Mouse (Mus musculus) embryonic facial prominence, embryonic 13.5 days (tissue): ENCODE results near the gene Zfp970. TPM values are rescaled to one million over a fixed set of nuclear protein-coding genes. Genes with fewer than 3 reads are reported as not detected.
"Not testable (repeated sequence)": the region's sequence is repeated elsewhere in the genome, so short reads cannot be mapped to it uniquely, and the experiment has no call there.

Experiments
- ATAC-seq: fragments of 200-750 bp; cut with Nextera tagmentation; 2 replicates; pipeline ENCODE4 v1.8.0; 2017; ENCODE audit warnings: low read depth; ENCODE audit not compliant: insufficient number of reproducible peaks, insufficient read depth, low FRiP score, low TSS enrichment
- H3K27ac ChIP-seq: fragments of 300-500 bp; sonication (generic); 2 replicates; pipeline ENCODE4 v1.5.1; 2015; ENCODE audit warnings: moderate library complexity, mild to moderate bottlenecking, inconsistent platforms
- H3K27me3 ChIP-seq: fragments of 300-500 bp; sonication (generic); 2 replicates; pipeline ENCODE4 v1.6.1; 2015; ENCODE audit warnings: mild to moderate bottlenecking, inconsistent platforms
- H3K36me3 ChIP-seq: fragments of 300-500 bp; sonication (generic); 2 replicates; pipeline ENCODE4 v1.6.1; 2015; ENCODE audit warnings: mild to moderate bottlenecking, inconsistent platforms
- H3K4me1 ChIP-seq: fragments of 300-500 bp; sonication (generic); 2 replicates; pipeline ENCODE4 v1.6.1; 2015; ENCODE audit warnings: inconsistent platforms
- H3K4me2 ChIP-seq: fragments of 300-500 bp; sonication (generic); 2 replicates; pipeline ENCODE4 v1.6.1; 2015; ENCODE audit warnings: moderate library complexity, mild to moderate bottlenecking, inconsistent platforms
- H3K4me3 ChIP-seq: fragments of 300-500 bp; sonication (generic); 2 replicates; pipeline ENCODE4 v1.5.1; 2015; ENCODE audit warnings: mild to moderate bottlenecking, inconsistent platforms
- H3K9ac ChIP-seq: fragments of 300-500 bp; sonication (generic); 2 replicates; pipeline ENCODE4 v1.6.1; 2015; ENCODE audit warnings: mild to moderate bottlenecking, inconsistent platforms
- H3K9me3 ChIP-seq: fragments of 300-500 bp; sonication (generic); 2 replicates; pipeline ENCODE4 v1.6.1; 2016; ENCODE audit warnings: inconsistent platforms
- WGBS: fragments of 180-500 bp; shearing (Covaris S2); methylation state at CpG from one replicate; pipeline ENCODE4 v1.1.7; 2015; ENCODE audit warnings: mixed read lengths; 5-methylcytosine and 5-hydroxymethylcytosine counted together
- polyA plus RNA-seq: library from polyadenylated mRNA; unstranded; fragments of >200 nt; fragmentation: Nextera tagmentation; extraction: Ambion mirVana; gene quantifications from 2 replicates; pipeline ENCODE4 v1.2.1, GENCODE M21; 2015

Zfp970 gene
- polyA plus RNA-seq, result 13.7 and 14.1 TPM in 2 replicates

DNA sequence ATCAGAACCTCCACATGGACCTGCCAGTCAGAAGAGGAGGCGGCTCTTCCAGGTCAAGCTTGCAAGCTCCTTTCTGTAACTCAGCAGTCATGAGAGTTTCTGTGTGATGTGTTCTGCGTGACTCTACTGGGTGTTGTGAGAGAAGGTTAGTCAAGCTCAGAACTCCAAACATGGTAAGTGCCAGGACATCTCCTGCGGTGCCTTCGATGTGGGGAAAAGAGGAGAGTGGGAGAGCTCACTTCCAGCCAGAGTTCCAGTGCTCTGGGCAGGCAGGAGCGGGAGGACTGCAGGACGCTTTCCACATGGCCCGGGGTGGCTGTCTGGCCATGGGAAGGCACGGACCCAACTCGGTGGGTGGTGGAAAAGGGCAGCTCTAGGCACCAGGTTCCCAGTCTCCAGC is at the start of gene Zfp970:
Zfp970 (plus strand) TSS at position 58 of the 400 bp plus-strand sequence.
- ATAC-seq, H3K36me3 ChIP-seq, H3K9me3 ChIP-seq, H3K4me1 ChIP-seq, H3K27ac ChIP-seq, H3K27me3 ChIP-seq: not testable (repeated sequence)
- Histone ChIP-seq H3K9ac (peak within 1 kb of the TSS; percentile 55), H3K4me3 (peak within 1 kb of the TSS; percentile 46), H3K4me2 (peak within 1 kb of the TSS; percentile 51)
- 13% methylated on average over 7 of the region's 9 CpGs for WGBS

DNA sequence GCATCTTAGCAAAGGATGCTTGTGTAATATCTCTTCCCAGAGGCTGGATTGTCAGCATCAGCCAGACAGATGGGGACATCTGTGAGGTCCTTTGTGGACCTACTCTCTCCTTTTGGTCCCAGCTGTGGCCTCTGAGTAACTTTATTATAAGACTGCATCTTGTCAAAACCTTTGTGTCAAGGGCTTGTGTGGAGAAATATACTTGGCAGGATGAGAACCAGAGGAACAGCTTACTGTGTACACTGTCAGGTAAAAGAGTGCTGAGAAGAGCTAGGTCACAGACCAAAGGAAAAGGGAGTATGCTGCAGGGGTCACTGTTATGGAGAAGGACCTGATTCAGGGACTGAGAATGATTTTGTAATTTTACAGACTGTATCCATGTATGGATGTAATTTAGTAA is 3.7 kb downstream of the Zfp970 start:
- not testable (repeated sequence) for H3K9ac ChIP-seq, H3K4me1 ChIP-seq, H3K9me3 ChIP-seq, H3K27ac ChIP-seq, H3K27me3 ChIP-seq, H3K36me3 ChIP-seq, ATAC-seq, H3K4me2 ChIP-seq, H3K4me3 ChIP-seq

DNA sequence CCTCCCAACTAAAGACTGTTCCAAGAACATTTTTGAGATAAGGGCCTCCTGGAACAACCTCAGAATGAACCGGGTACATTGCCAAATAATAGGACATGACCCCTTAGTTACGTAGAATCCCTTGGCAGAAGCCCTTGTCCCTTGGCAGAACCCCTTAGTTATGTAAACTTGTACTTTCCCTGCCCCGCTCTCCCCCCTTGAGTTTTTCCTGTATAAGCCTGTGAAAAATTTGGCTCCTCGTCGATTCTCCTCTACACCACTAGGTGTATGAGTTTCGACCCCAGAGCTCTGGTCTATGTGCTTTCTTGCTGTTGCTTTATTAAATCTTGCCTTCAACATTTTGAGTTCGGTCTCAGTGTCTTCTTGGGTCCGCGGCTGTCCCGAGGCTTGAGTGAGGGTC is 7.7 kb downstream of the Zfp970 start:
- not testable (repeated sequence) for H3K36me3 ChIP-seq, H3K4me3 ChIP-seq, H3K9ac ChIP-seq, H3K4me2 ChIP-seq, H3K27ac ChIP-seq, H3K4me1 ChIP-seq, H3K9me3 ChIP-seq, ATAC-seq, H3K27me3 ChIP-seq
- 93% methylated on average over 7 of the region's 10 CpGs for WGBS

DNA sequence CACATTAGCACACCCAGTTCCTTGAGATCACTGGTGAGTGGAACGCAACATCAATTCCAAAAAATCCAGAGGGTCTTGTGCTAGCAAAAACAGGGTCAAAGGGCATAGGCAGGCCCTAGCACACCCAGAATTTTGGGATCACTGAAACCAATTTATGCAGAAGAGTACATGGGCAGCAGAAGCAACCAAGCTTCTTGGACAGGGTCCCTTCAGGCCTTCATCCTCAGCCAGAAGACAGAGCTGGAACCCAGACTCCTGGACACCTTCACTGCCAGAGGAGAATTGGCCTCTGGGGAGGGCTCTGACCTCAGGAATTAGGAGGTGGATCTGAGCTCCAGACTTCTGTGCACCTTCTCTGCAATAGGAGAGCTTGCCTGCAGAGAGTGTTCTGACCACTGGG is 17.4 kb downstream of the Zfp970 start:
- H3K27ac ChIP-seq, H3K4me2 ChIP-seq, H3K9me3 ChIP-seq, H3K27me3 ChIP-seq, ATAC-seq, H3K36me3 ChIP-seq, H3K9ac ChIP-seq, H3K4me3 ChIP-seq, H3K4me1 ChIP-seq: not testable (repeated sequence)
- 100% methylated on average over 1 of the region's 1 CpGs for WGBS

DNA sequence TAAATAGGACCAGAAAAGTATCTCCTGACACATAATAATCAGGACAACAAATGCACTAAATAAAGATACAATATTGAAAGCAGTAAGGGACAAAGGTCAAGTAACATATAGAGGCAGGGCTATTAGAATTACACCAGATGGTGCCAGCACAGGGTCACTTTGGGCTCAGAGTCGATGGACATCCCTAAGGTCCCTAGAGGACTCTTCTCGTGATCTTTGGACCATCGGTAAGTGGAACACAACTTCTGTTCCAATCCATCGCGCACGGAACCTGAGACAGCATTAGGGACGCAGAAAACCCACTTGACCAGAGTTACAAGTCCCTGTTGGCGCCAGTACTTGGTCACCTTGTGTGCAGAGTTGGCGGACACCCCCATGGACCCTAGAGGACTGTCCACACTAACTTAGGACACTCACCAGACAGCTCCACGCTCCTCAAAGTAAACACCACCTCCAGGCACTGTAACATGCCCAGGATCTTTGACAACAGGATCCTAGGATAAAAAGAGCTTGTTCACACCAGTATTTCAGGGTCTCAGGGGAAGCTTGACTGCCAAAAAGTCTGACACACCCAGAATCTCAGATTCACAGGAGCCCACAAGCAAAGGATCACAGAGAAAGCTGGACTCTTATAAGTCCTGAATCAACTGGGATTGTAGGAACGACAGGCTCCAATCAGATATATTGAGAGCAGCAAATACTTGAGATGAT is 18.9 kb downstream of the Zfp970 start:
- 86% methylated on average over 11 of the region's 11 CpGs for WGBS
- H3K9ac ChIP-seq, H3K4me3 ChIP-seq, H3K27ac ChIP-seq, H3K27me3 ChIP-seq, H3K9me3 ChIP-seq, H3K4me2 ChIP-seq, ATAC-seq, H3K36me3 ChIP-seq, H3K4me1 ChIP-seq: not testable (repeated sequence)

DNA sequence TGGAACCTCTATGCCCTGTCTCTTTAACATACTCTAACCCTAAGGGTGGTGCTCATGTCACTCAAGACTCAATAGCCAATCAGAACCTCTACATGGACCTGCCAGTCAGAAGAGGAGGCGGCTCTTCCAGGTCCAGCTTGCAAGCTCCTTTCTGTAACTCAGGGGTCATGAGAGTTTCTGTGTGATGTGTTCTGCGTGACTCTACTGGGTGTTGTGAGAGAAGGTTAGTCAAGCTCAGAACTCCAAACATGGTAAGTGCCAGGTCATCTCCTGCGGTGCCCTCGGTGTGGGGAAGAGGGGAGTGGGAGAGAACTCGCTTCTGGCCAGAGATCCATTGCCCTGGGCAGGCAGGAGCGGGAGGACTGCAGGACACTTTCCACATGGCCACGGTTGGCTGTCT is 33.5 kb downstream of the Zfp970 start, which contains the start of gene Gm14403:
Gm14403 (plus strand) TSS at position 149 of the 400 bp plus-strand sequence.
- H3K4me1 ChIP-seq, H3K36me3 ChIP-seq, ATAC-seq, H3K9me3 ChIP-seq, H3K27ac ChIP-seq, H3K27me3 ChIP-seq: not testable (repeated sequence)
- peak within 1 kb of the TSS; percentile 55 for H3K9ac ChIP-seq
- peak within 1 kb of the TSS; percentile 50 for H3K4me2 ChIP-seq
- peak within 1 kb of the TSS; percentile 42 for H3K4me3 ChIP-seq
- 24% methylated on average over 7 of the region's 7 CpGs for WGBS

DNA sequence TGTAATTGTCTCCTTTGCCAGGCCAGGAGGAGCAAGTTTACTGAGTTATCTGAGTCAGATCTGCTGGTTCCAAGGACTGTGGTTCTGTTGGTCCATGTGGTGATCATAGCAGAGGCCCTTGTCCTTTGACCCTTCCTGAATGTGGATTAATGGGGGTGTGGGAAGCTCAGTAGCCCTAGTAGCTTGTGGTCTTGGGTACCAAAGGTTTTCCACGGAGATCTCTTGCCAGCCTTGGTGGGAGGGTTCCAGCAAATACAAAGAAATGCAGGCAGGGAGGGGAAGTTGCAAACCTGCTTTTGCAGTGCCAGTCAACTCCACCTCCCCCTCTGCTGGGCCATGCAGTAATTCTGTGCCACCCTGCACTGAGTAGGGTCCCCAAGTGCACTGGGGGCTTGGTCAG is 34.6 kb downstream of the Zfp970 start:
- H3K36me3 ChIP-seq, H3K9me3 ChIP-seq, H3K27ac ChIP-seq, H3K4me1 ChIP-seq, ATAC-seq, H3K27me3 ChIP-seq, H3K4me3 ChIP-seq, H3K9ac ChIP-seq: not testable (repeated sequence)
- peak overlapping the region; percentile 20; the same call in 1 of the 2 replicates for H3K4me2 ChIP-seq
- WGBS, result 43% methylated on average over 1 of the region's 1 CpGs

DNA sequence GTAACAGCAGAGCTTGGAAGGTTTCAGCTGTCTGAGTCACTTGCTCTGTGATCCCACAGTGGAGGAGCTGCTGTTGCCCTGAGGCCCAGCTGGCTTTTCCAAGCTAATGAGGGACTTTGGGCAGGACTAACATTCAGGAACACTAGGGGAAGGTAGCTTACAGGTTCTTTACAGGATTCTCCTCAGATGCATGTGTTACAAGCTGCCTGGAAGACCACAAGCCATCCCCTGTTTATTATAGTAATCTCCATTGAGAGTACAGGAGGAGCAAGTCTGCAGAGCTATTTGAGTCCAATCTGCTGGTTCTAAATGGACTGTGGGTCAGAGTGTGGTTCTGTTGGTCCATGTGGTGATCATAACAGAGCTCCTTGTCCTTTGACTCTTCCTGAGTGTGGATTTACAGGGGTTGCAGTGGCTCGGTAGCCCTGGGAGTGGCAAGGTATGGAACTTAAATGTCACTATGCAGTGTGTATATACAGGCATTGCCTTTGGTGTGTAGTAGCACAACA is 40.7 kb downstream of the Zfp970 start:
- H3K36me3 ChIP-seq, H3K27me3 ChIP-seq, H3K4me1 ChIP-seq, H3K9me3 ChIP-seq, ATAC-seq, H3K4me3 ChIP-seq, H3K27ac ChIP-seq, H3K4me2 ChIP-seq, H3K9ac ChIP-seq: not testable (repeated sequence)
- WGBS, result 95% methylated on average over 1 of the region's 1 CpGs

DNA sequence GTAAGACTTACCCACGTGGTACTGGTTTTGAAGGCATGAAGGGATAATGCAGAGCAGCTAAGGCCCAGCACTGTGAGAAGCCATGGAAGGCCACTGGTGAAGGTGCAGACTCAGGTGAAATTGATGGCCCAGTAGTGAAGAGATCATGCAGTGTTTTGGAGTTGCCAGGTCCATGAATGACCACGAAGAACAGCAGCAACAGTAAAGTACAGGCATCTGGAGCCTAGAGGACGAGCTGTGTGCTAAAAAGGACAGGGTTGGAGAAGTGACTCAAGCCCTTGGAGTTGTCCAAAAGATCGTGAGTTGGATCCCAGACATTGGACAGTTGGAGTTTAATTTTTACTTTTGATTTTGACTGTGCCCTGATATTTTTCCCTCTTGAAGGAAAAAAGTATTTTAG is 46.8 kb downstream of the Zfp970 start:
- not testable (repeated sequence) for ATAC-seq, H3K27me3 ChIP-seq, H3K4me2 ChIP-seq, H3K9me3 ChIP-seq, H3K9ac ChIP-seq, H3K4me3 ChIP-seq, H3K27ac ChIP-seq, H3K36me3 ChIP-seq, H3K4me1 ChIP-seq
- WGBS, result 68% methylated on average over 4 of the region's 4 CpGs

DNA sequence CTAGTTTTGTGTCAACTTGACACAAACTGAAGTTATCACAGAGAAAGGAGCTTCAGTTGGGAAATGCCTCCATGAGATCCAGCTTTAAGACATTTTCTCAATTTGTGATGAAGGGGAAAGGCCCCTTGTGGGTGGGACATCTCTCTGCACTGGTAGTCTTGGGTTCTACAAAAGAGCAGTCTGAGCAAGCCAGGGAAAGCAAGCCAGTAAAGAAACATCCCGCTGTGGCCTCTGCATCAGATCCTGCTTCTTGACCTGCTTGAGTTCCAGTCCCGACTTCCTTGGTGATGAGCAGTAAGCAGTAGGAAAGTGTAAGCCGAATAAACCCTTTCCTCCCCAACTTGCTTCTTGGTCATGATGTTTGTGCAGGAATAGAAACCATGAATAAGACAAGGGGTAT is 47.4 kb downstream of the Zfp970 start:
- not testable (repeated sequence) for H3K9me3 ChIP-seq, H3K4me2 ChIP-seq, H3K4me3 ChIP-seq, ATAC-seq, H3K4me1 ChIP-seq, H3K27me3 ChIP-seq, H3K9ac ChIP-seq, H3K36me3 ChIP-seq, H3K27ac ChIP-seq
- WGBS, result 87% methylated on average over 3 of the region's 3 CpGs

DNA sequence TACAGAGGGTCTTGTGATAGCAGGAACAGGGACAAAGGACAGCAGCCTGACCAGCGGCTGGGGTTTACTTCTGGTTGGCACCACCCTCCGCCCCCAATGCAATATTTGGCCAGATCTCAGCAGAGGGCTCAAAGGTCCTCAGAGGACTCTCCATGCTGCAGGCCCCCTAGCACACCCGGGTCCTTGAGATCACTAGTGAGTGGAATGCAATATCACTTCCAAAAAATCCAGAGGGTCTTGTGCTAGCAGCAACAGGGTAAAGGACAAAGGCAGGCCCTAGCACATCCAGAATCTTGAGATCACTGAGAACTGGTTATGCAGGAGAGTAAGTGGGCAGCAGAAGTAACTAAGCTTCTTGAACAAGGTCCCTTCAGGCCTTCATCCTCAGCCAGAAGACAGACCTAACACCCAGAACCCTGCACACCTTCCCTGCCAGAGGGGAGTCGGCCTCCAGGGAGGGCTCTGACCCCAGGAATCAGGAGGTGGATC is 49.5 kb downstream of the Zfp970 start:
- not testable (repeated sequence) for H3K27me3 ChIP-seq, H3K9me3 ChIP-seq, H3K27ac ChIP-seq, H3K36me3 ChIP-seq, H3K4me3 ChIP-seq, H3K9ac ChIP-seq, ATAC-seq, H3K4me2 ChIP-seq, H3K4me1 ChIP-seq
- WGBS, result 85% methylated on average over 4 of the region's 4 CpGs

DNA sequence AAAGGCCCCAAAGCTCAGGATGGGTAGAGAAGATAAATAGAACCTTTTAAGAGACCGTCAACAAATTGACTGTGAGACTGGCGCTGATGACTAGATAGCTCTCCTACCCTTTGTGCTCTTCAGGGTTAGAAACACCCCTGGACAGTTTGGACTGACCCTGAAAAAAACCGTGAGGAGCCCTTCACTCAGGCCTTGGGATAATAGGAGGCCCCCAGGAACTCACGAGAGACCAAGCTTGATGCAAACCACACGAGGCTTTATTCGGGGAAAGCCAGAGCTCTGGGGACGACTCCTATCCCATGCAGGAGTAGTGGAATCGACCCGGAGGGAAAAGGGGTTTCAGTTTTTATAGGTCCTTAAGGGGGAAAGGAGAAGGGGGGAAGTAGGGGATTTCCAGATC is 53.2 kb downstream of the Zfp970 start:
- not testable (repeated sequence) for ATAC-seq, H3K36me3 ChIP-seq, H3K4me2 ChIP-seq, H3K9me3 ChIP-seq, H3K4me1 ChIP-seq, H3K9ac ChIP-seq, H3K4me3 ChIP-seq, H3K27me3 ChIP-seq, H3K27ac ChIP-seq
- WGBS, result 85% methylated on average over 9 of the region's 9 CpGs
